Mouse (Mus musculus): ENCODE results near the gene Egfl8.

GRCm38 (mm10) chr17:34596098-34596497, 19.7 kb downstream of the Egfl8 start:
- TF ChIP-seq CTCF (IDR thresholded peaks at IDR 0.05; ENCODE audit: low read depth) (no peak), EP300 (optimal IDR thresholded peaks at IDR 0.05) (no peak)

Data from stomach, postnatal 0 days (tissue).